Mouse (Mus musculus) gastrocnemius, adult 2 months (tissue): ENCODE data around the gene Manba. TPM values are rescaled to one million over a fixed set of nuclear protein-coding genes. Genes with fewer than 3 reads are reported as not detected.
"Not testable (repeated sequence)": the region's sequence is repeated elsewhere in the genome, so short reads cannot be mapped to it uniquely, and the experiment has no call there.

Experiments used
- DNase-seq: peaks from one replicate; pipeline ENCODE4 v3.0.0; 2022
- H3K27ac ChIP-seq: fragments of 200-600 bp; 2 replicates; pipeline ENCODE4 v1.8.1; 2022; ENCODE audit warnings: mild to moderate bottlenecking
- H3K4me3 ChIP-seq: fragments of 200-600 bp; 2 replicates; pipeline ENCODE4 v1.8.1; 2022; ENCODE audit warnings: mild to moderate bottlenecking, moderate library complexity
- CTCF ChIP-seq: fragments of 200-600 bp; IDR thresholded peaks from 2 replicates; pipeline ENCODE4 v1.8.1; 2022; ENCODE audit warnings: antibody characterized with exemption, mild to moderate bottlenecking, moderate library complexity
- intact Hi-C: fragments of 180-260 bp; cut with DNase I; formaldehyde crosslinking; loops from one replicate; pipeline ENCODE4 v1.15.1; 2025
- total RNA-seq, 2 experiments: library from RNA; stranded (reverse); gene quantifications; 2 replicates each; pipeline ENCODE4 v1.2.3; 2021

Manba gene
- total RNA-seq, 2 experiments from 2014 or later, result 2.3 to 5.6 TPM

GRCm38 (mm10) chr3:135469146-135469545, 16.3 kb upstream of the Manba start:
- Histone ChIP-seq H3K4me3 (no peak overlapping the region), H3K27ac (no peak overlapping the region)
- TF ChIP-seq CTCF, result no peak
- intact Hi-C loops, result no loop called here
- no peak for DNase-seq

GRCm38 (mm10) chr3:135469974-135470373, 15.4 kb upstream of the Manba start:
- DNase-seq, result peak; percentile 73
- Histone ChIP-seq H3K27ac (no peak overlapping the region), H3K4me3 (no peak overlapping the region)
- intact Hi-C loops, result no loop called here
- TF ChIP-seq CTCF, result no peak

- intact Hi-C loops, result no loop called here
- no peak for TF ChIP-seq CTCF
- DNase-seq, result no peak
- Histone ChIP-seq H3K4me3 (no peak overlapping the region), H3K27ac (no peak overlapping the region)
Measured at GRCm38 (mm10) chr3:135470823-135471222, 14.6 kb upstream of the Manba start.

- intact Hi-C loops, result no loop called here
- DNase-seq, result no peak
- Histone ChIP-seq H3K4me3 (no peak overlapping the region), H3K27ac (no peak overlapping the region)
- TF ChIP-seq CTCF, result no peak
Measured at GRCm38 (mm10) chr3:135475025-135475424, 10.4 kb upstream of the Manba start.

- intact Hi-C loops, result no loop called here
- no peak for TF ChIP-seq CTCF
- no peak overlapping the region for H3K4me3 ChIP-seq
- DNase-seq, result no peak
- no peak overlapping the region for H3K27ac ChIP-seq
Measured at GRCm38 (mm10) chr3:135476286-135476685, 9.1 kb upstream of the Manba start.

GRCm38 (mm10) chr3:135476977-135477376, 8.4 kb upstream of the Manba start:
- Histone ChIP-seq H3K4me3 (no peak overlapping the region), H3K27ac (no peak overlapping the region)
- no peak for TF ChIP-seq CTCF
- intact Hi-C loops, result no loop called here
- no peak for DNase-seq

GRCm38 (mm10) chr3:135479090-135479489, 6.3 kb upstream of the Manba start:
- H3K4me3 ChIP-seq, H3K27ac ChIP-seq, intact Hi-C loops, DNase-seq: not testable (repeated sequence)

- no peak for TF ChIP-seq CTCF
- Histone ChIP-seq H3K4me3 (no peak overlapping the region), H3K27ac (no peak overlapping the region)
- DNase-seq, result no peak
- intact Hi-C loops, result no loop called here
Measured at GRCm38 (mm10) chr3:135480767-135481166, 4.6 kb upstream of the Manba start.

GRCm38 (mm10) chr3:135481608-135482007, 3.8 kb upstream of the Manba start:
- intact Hi-C loops, result no loop called here
- Histone ChIP-seq H3K4me3 (no peak overlapping the region), H3K27ac (no peak overlapping the region)
- no peak for DNase-seq
- no peak for TF ChIP-seq CTCF

GRCm38 (mm10) chr3:135484650-135485049, 761 bp upstream of the Manba start:
- peak overlapping the region; percentile 90 for H3K27ac ChIP-seq
- intact Hi-C loops, DNase-seq: not testable (repeated sequence)
- peak overlapping the region; percentile 90 for H3K4me3 ChIP-seq

GRCm38 (mm10) chr3:135485900-135486241, 460 bp downstream of the Manba start:
- DNase-seq, result no peak
- TF ChIP-seq CTCF, result no peak
- H3K4me3 ChIP-seq, result peak overlapping the region; percentile 90
- intact Hi-C loops, result no loop called here
- H3K27ac ChIP-seq, result peak overlapping the region; percentile 90

GRCm38 (mm10) chr3:135486351-135486750, 940 bp downstream of the Manba start:
- peak overlapping the region; percentile 90; the same call in 1 of the 2 replicates for H3K4me3 ChIP-seq
- intact Hi-C loops, result no loop called here

GRCm38 (mm10) chr3:135487803-135488202, 2.4 kb downstream of the Manba start:
- H3K4me3 ChIP-seq, result no peak overlapping the region
- intact Hi-C loops, result no loop called here
- no peak for DNase-seq
- no peak for TF ChIP-seq CTCF
- H3K27ac ChIP-seq, result no peak overlapping the region

More at GRCm38 (mm10) chr3:135486351-135486750, 940 bp downstream of the Manba start:
- no peak for TF ChIP-seq CTCF
- DNase-seq, result no peak
- no peak overlapping the region for H3K27ac ChIP-seq

- no peak overlapping the region for H3K27ac ChIP-seq
- intact Hi-C loops, result no loop called here
- TF ChIP-seq CTCF, result no peak
Measured at GRCm38 (mm10) chr3:135489865-135490520, 4.6 kb downstream of the Manba start.

More at GRCm38 (mm10) chr3:135489865-135490520, 4.6 kb downstream of the Manba start:
- no peak for DNase-seq
- no peak overlapping the region for H3K4me3 ChIP-seq
